Comparison of ENCODE assay signal across 27 mouse cellular contexts in the genomic region with DNA sequence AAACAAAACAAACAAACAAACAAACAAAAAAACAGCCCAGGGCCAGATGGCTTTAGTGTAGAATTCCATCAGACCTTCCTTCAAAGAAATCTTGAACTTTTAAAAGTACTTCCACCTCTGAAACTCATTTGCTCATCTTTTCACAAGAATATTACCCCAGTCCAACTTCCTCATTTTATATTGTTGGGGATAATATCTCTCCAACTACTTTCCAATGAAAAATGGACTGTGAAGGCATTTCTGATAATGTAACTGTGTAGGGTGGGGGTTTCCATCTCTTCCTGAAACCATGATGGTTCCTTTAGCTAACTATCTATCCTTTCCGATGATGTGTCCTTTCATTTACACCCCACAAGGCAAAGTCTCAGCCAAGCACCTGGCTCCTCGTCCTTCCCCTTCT. TPM values are rescaled to one million over a fixed set of nuclear protein-coding genes. Genes with fewer than 3 reads are reported as not detected.
DNase-seq lines count a peak whose midpoint lies in the region; ATAC-seq and TF ChIP-seq lines count a peak whose summit lies in the region.
"Had no signal": no experiment of that assay in that cellular context is flagged by ENCODE, and none has a peak within 500 bp of the region (broad histone marks: within the 10 kb centered on the region; RNA-seq: fewer than 3 reads in every experiment).

No protein-coding gene starts in this region.

- H3K9me3 ChIP-seq in CH12.LX (replicated peaks; ENCODE audit: low read length) = peaks cover 16% of the 10 kb centered on the region
- H3K9me3 ChIP-seq in midbrain, embryonic 13.5 days = no peaks in the 10 kb centered on the region
- H3K9me3 ChIP-seq in midbrain, embryonic 10.5 days (replicated peaks) = no peaks in the 10 kb centered on the region
- H3K9me3 ChIP-seq: embryonic facial prominence, embryonic 12.5 days; forebrain, embryonic 13.5 days; forebrain, embryonic 15.5 days had no signal

- no peak overlapping the region for H3K27ac ChIP-seq in CH12.LX (ENCODE audit: insufficient read depth, low read depth)
- H3K27ac ChIP-seq in midbrain, embryonic 13.5 days = no peak overlapping the region
- H3K27ac ChIP-seq in midbrain, embryonic 10.5 days (replicated peaks) = no peak overlapping the region
- H3K27ac ChIP-seq: embryonic facial prominence, embryonic 10.5 days; embryonic facial prominence, embryonic 12.5 days; forebrain, embryonic 13.5 days; forebrain, embryonic 15.5 days had no signal

- H3K9ac ChIP-seq in CH12.LX (ENCODE audit: insufficient read depth, low read depth) = no peak overlapping the region
- H3K9ac ChIP-seq in midbrain, embryonic 13.5 days (replicated peaks) = no peak overlapping the region
- H3K9ac ChIP-seq: embryonic facial prominence, embryonic 12.5 days; forebrain, embryonic 13.5 days; forebrain, embryonic 15.5 days; forebrain, postnatal 0 days had no signal

- peaks cover 0 to 28% of the 10 kb centered on the region in 2 experiments; a peak in 3 of 4 replicates for H3K4me1 ChIP-seq in CH12.LX (ENCODE audit: control insufficient read depth in 1 of 2, insufficient read depth in 2 of 2)
- no peaks in the 10 kb centered on the region for H3K4me1 ChIP-seq in midbrain, embryonic 13.5 days (replicated peaks)
- H3K4me1 ChIP-seq in midbrain, embryonic 10.5 days = peaks cover 6% of the 10 kb centered on the region; the same call in 1 of the 2 replicates
- H3K4me1 ChIP-seq: embryonic facial prominence, embryonic 10.5 days; embryonic facial prominence, embryonic 12.5 days; forebrain, embryonic 13.5 days; forebrain, embryonic 15.5 days had no signal

- H3K79me2 ChIP-seq in CH12.LX (replicated peaks; ENCODE audit: control insufficient read depth, extremely low read depth, insufficient read depth, poor library complexity, severe bottlenecking) = no peaks in the 10 kb centered on the region

- H3K27me3 ChIP-seq in CH12.LX (replicated peaks) = no peaks in the 10 kb centered on the region
- H3K27me3 ChIP-seq in midbrain, embryonic 13.5 days = no peaks in the 10 kb centered on the region
- no peaks in the 10 kb centered on the region for H3K27me3 ChIP-seq in midbrain, embryonic 10.5 days (ENCODE audit: low read depth, poor library complexity, severe bottlenecking)
- H3K27me3 ChIP-seq: embryonic facial prominence, embryonic 12.5 days; forebrain, embryonic 13.5 days; forebrain, embryonic 15.5 days had no signal

- TF ChIP-seq EP300 in CH12.LX (IDR thresholded peaks at IDR 0.05; ENCODE audit: low read length) = no peak; the same call in 1 of the 2 replicates

- TF ChIP-seq POLR2A in CH12.LX (IDR thresholded peaks at IDR 0.05; ENCODE audit: low read depth, low read length) = no peak

- dilution Hi-C loops in CH12.LX (cut with MboI; ENCODE audit: extremely low pct_ligation_motif_present, extremely low pct_unique_long_range_greater_than_20kb, low sequenced_read_pairs) = no loop called here

- H3K4me3 ChIP-seq in CH12.LX (replicated peaks in 1 of 3; ENCODE audit: low read depth in 2 of 3, low read length in 2 of 3, poor library complexity in 1 of 3) = no peak overlapping the region
- no peak overlapping the region for H3K4me3 ChIP-seq in midbrain, embryonic 13.5 days (replicated peaks)
- H3K4me3 ChIP-seq in midbrain, embryonic 10.5 days = no peak overlapping the region
- H3K4me3 ChIP-seq: embryonic facial prominence, embryonic 10.5 days; embryonic facial prominence, embryonic 12.5 days; forebrain, embryonic 13.5 days; forebrain, embryonic 15.5 days had no signal

- DNase-seq in A20 (ENCODE audit: low read depth, low spot score) (peak; percentile 59), CH12.LX (ENCODE audit: extremely low read depth) (no peak), MEL-GATA-1-ER (ENCODE audit: extremely low read depth, low read depth) (peak; percentile 84)
- no peak for DNase-seq in midbrain, embryonic 10.5 days (ENCODE audit: low spot score)
- DNase-seq: adrenal gland, adult 2 months; adrenal gland, postnatal 10 days; adrenal gland, postnatal 25 days; B cell, adult 2 months; cerebellum, adult 11-12 months; cerebellum, adult 2 months; cerebellum, adult 9-10 months; cerebellum, postnatal 10 days; cerebellum, postnatal 25 days; forebrain, postnatal 0 days had no signal

- no peak for TF ChIP-seq CTCF in CH12.LX (conservative IDR thresholded peaks at IDR 0.05 in 1 of 2, IDR thresholded peaks at IDR 0.05 in 1 of 2; ENCODE audit: low read depth in 2 of 2, low read length in 2 of 2)

- no peak overlapping the region for H3K4me2 ChIP-seq in CH12.LX (ENCODE audit: insufficient read depth, low read depth, poor library complexity, severe bottlenecking)
- H3K4me2 ChIP-seq in midbrain, embryonic 13.5 days (replicated peaks) = no peak overlapping the region
- H3K4me2 ChIP-seq: embryonic facial prominence, embryonic 12.5 days; forebrain, embryonic 13.5 days; forebrain, embryonic 15.5 days had no signal

- WGBS in midbrain, embryonic 13.5 days = 86% methylated on average over 2 of the region's 2 CpGs
- WGBS in midbrain, embryonic 10.5 days = 81% methylated on average over 2 of the region's 2 CpGs

- no peak for TF ChIP-seq RAD21 in CH12.LX (IDR thresholded peaks at IDR 0.05; ENCODE audit: low read depth, low read length)

- ATAC-seq in monocyte, adult 5-6 weeks (replicated peaks; ENCODE audit: insufficient number of reproducible peaks, low FRiP score, low TSS enrichment, poor library complexity, severe bottlenecking) = peak; percentile 25; the same call in 1 of the 2 replicates
- ATAC-seq in midbrain, embryonic 13.5 days = no peak
- ATAC-seq in cerebellum, adult (ENCODE audit: insufficient number of reproducible peaks, low FRiP score, low TSS enrichment) = no peak
- ATAC-seq: CD4-positive, CD25-positive, alpha-beta regulatory T cell, adult 4 months; forebrain, embryonic 13.5 days; forebrain, embryonic 15.5 days; forebrain, postnatal 0 days had no signal

- peaks cover 0 to 21% of the 10 kb centered on the region in 2 experiments for H3K36me3 ChIP-seq in CH12.LX (replicated peaks in 1 of 2; ENCODE audit: control insufficient read depth in 1 of 2, insufficient read depth in 1 of 2, low read length in 1 of 2)
- no peaks in the 10 kb centered on the region for H3K36me3 ChIP-seq in midbrain, embryonic 13.5 days
- H3K36me3 ChIP-seq in midbrain, embryonic 10.5 days = no peaks in the 10 kb centered on the region
- H3K36me3 ChIP-seq: embryonic facial prominence, embryonic 10.5 days; embryonic facial prominence, embryonic 12.5 days; forebrain, embryonic 15.5 days had no signal

- in situ Hi-C loops in CH12.LX (cut with MboI; ENCODE audit: low pct_ligation_motif_present, low pct_unique_long_range_greater_than_20kb, low sequenced_read_pairs) = no loop called here

TF ChIP-seq in CH12.LX, 34 proteins besides CTCF, POLR2A, EP300 and RAD21:
- no peak for TF ChIP-seq ZKSCAN1 (IDR thresholded peaks at IDR 0.05; ENCODE audit: borderline replicate concordance, low read depth, low read length)
- TF ChIP-seq KAT2A (IDR thresholded peaks at IDR 0.05; ENCODE audit: insufficient replicate concordance, low read length) = no peak
- no peak for TF ChIP-seq MXI1 (IDR thresholded peaks at IDR 0.05; ENCODE audit: low read depth, low read length)
- TF ChIP-seq ZNF384 (IDR thresholded peaks at IDR 0.05; ENCODE audit: low read depth, low read length) = 0 out of 2 replicates have a peak, but pooled peaks have one; percentile 6
TF ChIP-seq in CH12.LX: peak in this region for 1.

RNA-seq across cellular contexts. Expression of a gene that starts 31.8 kb away (rescaled TPM):
- total RNA-seq in CH12.LX (2012; rRNA removed) (1.6 and 1.7 TPM in 2 replicates), CH12.LX (2014; rRNA removed) (1.4 and 2.4 TPM in 2 replicates)
- 4.6 and 5.5 TPM in 2 replicates for polyA plus RNA-seq in CH12.LX (2012; ENCODE audit: insufficient read length, low read depth)
- total RNA-seq in monocyte, adult 5-6 weeks (2017) = 3.8 to 7.9 TPM (median 6.5 TPM) in 3 replicates
- 0.09 TPM in 1 of 2 replicates, not detected in the other for polyA plus RNA-seq in midbrain, embryonic 13.5 days (2015; fragmentation: Nextera tagmentation; extraction: Ambion mirVana)
- polyA plus RNA-seq in midbrain, embryonic 10.5 days (2016; fragmentation: Nextera tagmentation; extraction: Ambion mirVana) = not detected in 2 replicates
- total RNA-seq: adrenal gland, adult 2 months; adrenal gland, postnatal 10 days; adrenal gland, postnatal 25 days; adrenal gland, postnatal 4 days; ES-E14 had no signal
- polyA plus RNA-seq: adrenal gland, adult 2 months; cerebellum, adult 2 months; cortical plate, adult 2 months; embryonic facial prominence, embryonic 10.5 days; embryonic facial prominence, embryonic 14.5 days; forebrain, embryonic 11.5 days; forebrain, embryonic 13.5 days; forebrain, embryonic 15.5 days; forebrain, postnatal 0 days had no signal

Comparison
In these comparisons a context has a peak if more than half of its experiments do, and no peak if none do; other contexts are left out.
1. DNase-seq: peak in A20 (single experiment) and MEL-GATA-1-ER (single experiment); none in CH12.LX (single experiment) and midbrain, embryonic 10.5 days (single experiment).